Mouse (Mus musculus): ENCODE data around the gene Opcml.

Gene Opcml

DNA sequence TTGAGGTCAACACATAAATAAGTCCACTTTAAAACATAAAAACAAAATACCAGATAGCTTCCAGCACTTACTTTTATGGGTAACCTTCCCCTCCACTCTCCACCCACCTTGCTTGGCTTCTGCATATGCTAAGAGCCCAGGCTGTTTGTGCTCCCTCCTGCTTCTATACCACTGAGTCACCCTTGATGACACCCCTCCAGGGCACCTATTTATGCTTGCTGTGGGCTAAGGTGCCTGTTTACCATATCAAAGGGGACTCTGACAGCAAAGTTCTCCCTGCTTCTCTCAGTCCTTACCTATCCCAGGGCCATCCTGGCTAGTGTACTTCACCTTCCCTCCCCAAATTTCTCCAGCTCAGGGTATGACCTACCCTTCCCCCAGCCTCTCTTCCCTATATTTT lies 824.9 kb downstream of the Opcml start:
- in situ Hi-C loops (cut with MboI, MseI): no loop called here

DNA sequence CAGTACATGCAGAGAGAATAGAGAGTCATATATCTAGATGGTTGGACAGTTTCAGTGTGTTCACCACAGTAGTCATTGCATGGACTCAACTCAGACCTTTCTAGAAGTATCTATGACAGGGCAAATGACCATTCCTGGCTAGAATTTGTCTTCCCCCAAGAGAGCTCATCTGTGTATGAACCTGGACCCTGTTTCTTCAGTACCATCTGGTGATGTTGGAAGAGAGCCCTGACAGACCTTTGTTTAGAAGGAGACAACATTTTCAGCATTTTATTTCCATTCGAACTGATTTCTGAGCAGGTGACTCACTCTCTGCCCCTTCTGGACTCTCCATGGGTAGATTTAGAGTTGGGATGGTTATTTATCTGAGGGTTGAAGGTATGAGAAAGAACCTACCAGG lies 827.1 kb downstream of the Opcml start:
- in situ Hi-C loops (cut with MboI, MseI): no loop called here

DNA sequence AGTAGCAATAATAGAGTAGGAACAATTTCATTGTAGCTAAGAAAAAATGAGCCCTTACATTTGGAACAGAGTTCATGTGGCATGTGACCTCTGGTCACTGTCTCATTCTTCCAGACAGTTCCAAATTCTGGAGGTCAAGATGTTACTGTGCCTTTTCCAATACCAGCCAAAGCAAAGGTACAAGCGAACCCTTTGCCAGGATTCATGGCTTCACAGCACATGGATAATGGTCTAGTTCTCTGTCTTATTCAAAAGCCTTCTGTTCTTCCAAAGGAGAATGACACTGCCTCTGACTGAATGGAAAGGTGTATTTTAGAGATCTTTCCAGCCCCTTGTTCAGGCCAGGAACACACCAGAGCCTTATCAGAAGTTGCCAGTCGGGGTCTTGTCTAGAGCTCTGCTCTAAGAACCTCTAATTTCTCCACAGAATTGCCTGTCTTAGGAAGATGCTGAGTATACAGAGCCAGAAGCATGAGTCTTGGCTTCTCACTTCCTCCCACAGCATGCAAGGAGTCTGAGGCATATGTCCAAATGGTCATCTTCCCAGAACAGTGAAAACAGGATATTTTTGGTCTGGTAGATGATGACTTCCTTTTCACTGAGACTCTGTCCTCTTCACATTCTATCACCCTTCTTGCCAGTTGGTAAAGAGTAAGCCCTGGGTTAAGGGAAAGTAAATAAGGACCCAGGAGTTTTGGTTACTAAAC lies 827.8 kb downstream of the Opcml start:
- in situ Hi-C loops (cut with MboI, MseI): no loop called here

DNA sequence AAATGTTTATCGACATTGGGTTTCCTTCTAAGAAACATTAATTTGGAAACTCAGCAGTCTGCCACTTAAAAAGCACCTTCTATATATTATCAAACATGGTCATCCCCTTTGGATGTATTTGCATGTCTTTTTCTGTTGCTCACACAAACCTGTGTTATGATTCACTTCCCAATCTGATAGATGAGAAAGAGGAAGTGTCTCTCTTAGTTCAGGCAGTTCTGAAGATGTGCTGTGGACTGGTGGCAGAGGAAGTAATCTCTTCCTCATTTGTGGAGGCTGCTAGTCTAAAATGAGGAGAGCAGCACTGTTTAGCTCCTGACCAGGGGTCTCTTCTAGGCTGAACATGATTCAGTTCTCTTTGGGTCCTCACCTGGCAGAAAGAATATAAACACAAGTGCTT lies 831.4 kb downstream of the Opcml start:
- in situ Hi-C loops (cut with MboI, MseI): no loop called here

DNA sequence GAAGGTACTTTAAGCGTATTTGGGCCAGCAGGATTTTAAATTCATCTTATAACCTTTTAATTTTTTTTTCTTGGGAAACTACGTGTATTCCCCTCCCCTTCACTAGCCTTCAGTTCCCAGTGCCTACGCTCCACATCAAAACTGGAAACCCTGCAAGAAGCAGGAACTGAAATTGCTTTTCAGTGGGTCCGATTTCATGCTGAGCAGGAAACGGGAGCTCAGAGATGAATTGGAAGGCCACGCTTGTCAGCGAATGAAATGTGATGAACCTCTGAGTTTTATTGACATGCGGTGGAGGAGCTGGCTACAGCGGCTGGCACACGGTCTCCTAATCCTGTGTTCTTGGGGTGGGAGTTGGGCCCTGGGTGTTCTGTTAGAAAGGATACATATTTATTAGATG lies 834.3 kb downstream of the Opcml start:
- in situ Hi-C loops (cut with MboI, MseI): no loop called here

DNA sequence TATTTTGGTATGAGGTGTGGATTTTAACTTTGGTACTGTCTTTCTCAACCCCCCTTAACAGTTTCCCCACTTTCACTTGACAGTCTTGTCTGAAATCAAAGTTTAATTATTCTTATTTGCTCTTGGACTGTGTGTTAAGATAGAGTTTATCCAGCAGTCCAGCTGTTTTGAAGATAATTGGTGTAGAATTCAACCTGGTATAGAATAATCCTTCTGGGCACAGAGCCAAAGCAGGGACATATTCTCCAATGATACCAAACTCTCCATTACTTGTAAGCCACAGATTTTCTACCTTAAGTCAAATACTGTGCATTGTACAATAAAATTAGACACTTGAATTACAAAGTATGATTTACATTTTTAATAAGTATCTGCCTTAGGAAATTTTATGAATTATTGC lies 852.2 kb downstream of the Opcml start:
- in situ Hi-C loops (cut with MboI, MseI): no loop called here

DNA sequence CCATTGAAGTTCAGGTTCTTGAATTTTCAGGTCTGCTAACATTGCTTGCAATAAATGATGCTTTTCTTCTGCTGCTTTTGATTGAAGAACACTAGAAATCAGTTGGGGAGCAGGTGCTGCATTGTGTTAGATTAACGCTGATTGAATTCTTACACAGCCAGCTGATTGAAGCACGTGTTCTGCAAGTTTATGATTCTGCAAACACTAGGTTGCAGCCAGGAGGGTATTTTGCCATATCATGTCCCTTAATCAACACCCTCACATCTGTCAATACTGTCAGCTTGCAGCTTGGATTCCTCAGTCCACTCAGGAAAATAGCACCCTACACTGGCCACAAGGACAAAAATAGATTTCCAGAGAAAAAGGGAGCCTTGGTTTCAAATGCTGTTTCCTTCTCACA lies 853.5 kb downstream of the Opcml start:
- in situ Hi-C loops (cut with MboI, MseI): no loop called here

DNA sequence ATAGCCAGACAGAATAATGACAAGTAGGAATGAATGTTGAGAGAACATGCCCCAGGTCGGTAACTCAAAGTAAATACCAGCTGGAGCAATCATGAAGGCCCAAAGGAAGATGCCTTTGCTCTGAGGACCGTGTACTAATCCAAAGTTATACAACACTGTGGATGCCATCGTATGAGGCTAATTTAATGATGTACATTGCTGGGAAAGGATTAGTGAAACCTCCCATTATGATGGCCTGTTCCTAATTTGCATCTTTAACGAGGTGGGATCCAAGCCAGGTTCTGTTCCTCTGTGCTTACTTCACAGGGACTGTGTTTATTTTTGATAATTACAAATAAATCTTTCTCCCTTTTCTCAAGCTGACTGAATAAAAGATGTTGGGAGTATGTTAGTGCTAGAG lies 859.5 kb downstream of the Opcml start:
- in situ Hi-C loops (cut with MboI, MseI): no loop called here

DNA sequence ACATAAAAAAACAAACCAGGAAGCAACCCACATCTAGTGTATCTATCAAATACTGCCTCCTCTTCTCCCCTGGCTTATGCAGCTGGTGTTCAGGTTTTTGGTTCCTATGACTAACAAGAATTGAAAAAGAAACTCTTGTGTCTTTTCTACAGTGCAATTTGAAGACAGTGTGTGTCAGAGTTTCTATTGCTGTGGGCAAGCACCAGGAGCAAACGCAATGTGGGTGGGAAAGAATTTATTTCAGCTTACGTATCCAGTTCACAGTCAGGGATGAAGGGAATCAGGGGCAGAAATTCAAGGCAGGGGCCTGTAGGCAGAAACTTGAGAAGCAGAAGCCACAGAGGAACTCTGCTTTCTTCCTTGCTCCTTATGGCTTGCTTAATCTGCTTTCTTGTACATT lies 869.4 kb downstream of the Opcml start:
- in situ Hi-C loops (cut with MboI, MseI): no loop called here

DNA sequence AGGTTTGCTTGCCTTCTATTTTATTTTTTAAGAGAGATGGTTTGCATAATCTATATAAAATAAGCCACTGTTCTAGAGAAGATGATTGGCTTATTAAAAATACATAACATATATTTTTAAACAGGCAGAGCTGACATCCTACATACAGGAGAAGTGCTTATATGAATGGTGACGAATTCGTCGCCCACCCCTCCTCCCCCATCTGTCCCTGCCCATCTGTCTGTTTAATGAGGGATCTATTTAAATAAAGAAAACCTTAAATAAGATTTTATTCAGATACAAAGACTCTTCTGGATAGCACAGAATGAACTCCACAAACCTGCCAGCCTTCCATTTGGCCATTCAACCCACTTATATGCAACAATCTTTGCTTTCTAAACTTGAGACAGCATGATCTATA lies 872.3 kb downstream of the Opcml start:
- in situ Hi-C loops (cut with MboI, MseI): no loop called here

DNA sequence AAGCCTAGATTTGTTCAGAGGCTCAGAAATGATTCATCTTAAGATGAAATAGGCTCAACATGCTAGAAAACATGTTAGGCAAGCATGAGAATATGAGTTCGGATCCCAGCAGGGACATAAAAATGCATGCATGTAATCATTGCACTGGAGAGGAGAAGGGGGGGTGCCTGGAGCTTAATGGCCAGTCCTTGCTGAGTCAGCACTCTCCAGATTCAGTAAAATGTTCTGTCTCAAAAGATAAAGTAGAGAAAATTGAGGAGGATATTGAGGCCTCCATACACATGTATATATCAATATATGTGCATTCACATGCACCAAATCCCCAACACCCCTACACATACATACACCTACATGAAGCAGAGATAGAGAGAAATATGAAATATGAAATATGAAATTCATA lies 889.7 kb downstream of the Opcml start:
- in situ Hi-C loops (cut with MboI, MseI): no loop called here

DNA sequence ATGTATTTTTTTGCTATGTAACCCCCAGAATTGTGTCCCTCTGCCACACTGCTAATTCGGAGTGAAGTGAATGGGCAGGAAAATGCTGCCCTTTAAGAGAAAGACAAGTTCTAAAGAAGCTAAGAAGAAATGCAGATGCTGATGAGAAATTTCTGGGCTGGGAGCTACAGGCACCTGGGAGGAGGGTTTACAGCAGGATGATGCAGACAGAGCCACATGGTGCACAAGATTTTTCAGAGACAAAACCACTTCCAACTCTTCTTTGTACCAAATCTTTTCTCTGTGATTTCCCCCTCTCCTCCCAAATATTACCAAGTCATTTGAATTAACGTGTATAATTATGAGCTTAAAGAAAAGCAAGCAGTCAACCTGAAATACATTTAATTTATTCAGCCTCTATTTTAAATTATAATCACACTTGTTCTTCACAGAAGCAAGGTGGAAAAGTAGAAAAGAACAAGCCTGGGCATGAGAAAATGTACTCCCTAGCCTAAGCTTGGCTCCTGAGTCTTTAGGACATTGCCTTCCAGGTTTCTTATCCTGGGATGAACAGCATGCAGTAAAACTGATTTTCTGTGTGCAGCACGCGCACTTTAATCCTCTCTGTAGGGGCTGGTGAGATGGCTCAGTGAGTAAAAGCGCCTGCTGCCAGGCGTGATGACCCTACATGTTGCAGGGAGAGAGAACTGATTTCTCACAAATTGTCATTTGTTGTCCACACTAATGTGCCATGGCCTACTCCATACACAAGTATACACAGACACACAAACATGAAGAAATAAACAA lies 890.9 kb downstream of the Opcml start:
- in situ Hi-C loops (cut with MboI, MseI): no loop called here

DNA sequence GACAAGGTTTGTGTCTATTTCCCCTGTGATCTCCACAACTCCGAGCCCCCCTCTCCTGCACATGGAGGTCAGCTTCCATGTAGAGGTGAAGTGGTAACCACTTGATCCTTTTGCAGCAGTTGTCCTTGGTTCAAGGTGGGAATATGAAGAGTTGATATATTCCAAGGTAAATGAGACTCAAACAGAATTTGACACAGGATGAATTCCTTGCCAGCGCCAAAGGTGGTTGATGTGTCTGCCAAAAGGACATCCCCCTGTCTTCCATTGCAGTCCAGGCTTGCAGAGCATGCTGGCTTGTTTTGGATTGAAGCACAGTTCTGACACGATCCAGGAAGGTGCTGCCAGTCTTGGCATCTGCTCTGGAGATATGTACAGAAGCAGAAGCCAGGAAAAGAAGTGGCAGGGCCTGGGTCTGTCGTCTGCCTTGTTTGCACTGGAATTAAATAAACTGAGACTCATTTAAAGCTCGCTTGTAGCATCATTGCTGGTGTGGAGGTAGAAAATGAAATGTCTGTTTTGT lies 893.4 kb downstream of the Opcml start:
- in situ Hi-C loops (cut with MboI, MseI): no loop called here

DNA sequence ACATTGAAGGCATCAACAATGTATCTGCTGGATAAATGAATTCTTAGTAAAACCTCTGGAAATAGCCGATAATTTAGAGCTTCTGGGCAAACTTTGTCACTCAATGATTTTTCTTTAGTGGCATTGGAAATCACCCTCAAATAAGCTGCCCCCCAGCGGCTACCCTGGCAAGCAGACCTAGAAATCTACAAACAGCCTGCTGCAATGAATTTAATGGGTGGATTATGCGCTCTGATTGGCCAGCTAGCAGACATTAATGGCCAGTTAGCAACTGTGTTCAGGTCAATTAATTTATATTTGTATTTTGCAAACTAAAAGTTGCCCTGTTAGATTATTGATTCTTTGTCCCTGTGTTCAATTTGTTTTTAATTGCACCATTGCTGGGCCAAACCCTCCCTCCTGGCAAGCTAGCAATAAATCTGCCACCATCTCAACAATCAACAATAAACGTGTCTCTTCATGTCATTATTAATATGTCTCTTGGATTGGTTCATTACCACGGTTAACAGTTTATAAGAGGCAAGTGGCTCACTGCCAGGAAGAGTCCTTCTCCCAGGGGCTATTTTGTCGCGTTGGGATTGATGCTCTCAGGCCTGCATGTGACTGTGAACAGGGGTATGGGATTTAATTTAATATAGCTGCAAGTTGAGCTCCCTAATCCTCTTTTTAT lies 896.5 kb downstream of the Opcml start:
- in situ Hi-C loops (cut with MboI, MseI): no loop called here

DNA sequence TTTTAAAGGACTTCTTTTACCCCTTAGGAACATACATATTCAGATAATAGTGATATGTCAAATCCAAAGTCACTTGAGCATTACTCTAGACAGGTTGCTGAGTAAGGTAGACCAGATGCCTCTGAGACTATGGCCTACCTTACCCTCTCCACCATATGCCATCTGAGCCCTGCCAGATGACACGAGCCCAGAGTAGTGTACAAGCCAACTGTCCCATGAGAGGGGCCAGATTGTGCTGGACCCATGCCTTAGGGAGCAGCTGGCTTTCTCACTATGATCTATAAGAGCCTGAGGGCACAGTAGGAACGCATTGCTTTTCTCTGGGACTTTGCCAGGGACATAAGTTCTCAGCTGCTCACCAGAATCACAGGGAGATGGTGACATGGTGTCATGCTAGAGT lies 899.6 kb downstream of the Opcml start:
- in situ Hi-C loops (cut with MboI, MseI): no loop called here

DNA sequence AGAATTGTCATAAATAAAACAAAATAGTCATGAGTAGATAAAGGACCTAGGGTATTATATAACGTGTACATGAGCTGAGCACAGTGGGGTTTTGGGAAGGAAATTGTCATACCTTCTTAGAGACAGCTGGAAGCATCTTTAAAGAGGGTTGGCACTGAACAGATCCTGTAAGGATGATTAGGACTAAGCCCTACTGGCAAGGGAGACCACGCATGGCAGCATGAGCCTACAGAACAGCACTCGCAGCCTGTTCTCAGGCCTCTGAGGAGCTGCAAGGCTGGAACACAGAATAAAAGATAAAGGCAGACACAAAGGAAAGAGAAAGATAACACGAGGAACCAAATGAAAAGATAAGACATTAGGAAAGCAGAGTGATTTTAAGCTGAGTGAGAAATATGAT lies 915.2 kb downstream of the Opcml start:
- in situ Hi-C loops (cut with MboI, MseI): no loop called here

DNA sequence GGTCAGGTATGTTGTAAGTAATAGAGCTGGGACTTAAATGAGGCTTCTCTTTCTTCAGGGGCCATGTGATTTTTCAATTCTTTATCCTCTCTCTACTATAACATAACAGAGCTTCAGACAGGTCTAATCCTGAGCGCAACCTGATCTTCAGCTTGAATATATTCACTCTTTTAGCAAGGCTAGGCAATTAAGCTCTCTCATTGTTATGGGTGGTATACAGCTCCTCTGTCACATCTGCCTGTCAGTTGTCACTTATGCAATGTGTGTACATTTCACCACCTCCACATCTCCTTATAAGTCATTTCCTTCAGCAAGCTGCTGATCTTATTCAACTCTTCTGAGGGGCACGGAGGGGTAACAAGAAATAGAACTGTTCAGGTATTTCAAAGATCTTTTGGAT lies 924.0 kb downstream of the Opcml start:
- in situ Hi-C loops (cut with MboI, MseI): no loop called here

DNA sequence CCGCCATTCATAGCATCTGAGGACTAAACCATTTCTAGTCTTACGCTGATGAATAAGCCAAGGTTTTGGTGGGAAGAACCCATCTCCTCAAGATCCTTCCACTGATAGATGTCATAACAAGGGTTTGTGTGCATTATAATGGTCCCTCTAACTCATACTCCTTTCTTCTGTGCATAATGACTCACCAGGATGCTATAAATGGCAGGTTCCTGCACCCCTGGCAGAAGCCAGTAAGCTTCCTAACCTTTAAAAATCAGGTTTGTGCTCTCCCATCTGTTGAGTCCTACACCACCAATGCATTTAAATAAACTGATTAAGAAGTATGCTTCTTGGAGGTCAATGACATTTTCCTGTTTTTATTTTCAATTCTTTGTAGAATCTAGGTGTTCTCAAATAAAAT lies 929.6 kb downstream of the Opcml start:
- in situ Hi-C loops (cut with MboI, MseI): no loop called here

DNA sequence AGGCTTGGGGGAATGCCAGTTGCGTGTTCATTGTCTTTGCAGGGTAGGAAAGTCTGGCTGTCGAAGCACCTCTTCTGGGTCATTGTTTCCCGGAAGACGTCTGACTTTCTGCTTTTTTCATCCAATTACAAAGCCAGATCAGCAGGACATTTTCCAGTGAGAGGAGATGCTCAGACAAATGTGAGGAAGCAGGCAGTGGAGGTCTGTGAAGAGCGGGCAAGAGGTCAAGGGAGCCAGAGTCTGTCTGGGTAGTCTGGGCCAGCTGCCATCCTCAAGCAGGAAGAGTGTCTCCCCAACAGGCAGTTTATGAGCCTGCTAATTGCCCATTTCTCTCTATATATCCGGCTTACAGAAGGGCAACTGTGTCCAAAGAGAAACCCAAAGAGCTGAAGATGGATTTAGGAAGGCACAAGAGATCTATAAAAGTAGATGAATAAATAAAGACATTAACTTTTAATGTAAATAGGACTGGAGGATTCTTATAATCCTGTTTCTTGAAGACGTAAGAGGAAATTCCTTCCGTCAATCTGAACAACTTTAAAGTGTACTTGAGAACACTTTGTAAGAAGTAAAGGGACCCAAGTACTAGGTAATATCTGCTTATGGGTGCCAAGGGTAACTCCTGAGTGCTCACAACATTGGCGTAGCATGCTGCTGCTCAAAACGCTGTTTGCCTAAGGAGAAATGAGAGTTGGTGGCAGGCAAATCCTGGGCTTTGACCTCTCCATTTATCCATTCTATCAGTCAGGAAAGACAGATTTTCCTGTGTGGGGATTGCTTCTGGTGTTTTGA lies 941.4 kb downstream of the Opcml start:
- in situ Hi-C loops (cut with MboI, MseI): no loop called here

DNA sequence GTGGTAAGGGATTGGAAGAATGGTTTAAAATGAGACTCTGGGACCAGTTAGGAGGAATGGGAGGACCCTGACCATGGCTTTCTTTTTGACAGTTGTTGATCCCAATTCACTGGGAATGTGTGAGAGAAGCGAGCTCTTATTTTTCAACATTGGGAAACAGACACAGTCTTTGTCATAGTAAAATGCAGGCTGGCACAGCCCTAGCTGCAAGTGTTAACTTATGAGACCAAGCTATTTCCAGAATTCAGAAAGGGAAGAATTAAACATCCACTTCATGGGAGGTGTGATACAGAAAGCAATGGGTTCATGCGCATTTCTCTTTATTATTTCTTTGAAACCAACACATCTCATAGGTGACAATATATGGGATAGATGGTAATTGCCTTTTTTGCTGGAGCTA lies 947.4 kb downstream of the Opcml start:
- in situ Hi-C loops (cut with MboI, MseI): no loop called here

DNA sequence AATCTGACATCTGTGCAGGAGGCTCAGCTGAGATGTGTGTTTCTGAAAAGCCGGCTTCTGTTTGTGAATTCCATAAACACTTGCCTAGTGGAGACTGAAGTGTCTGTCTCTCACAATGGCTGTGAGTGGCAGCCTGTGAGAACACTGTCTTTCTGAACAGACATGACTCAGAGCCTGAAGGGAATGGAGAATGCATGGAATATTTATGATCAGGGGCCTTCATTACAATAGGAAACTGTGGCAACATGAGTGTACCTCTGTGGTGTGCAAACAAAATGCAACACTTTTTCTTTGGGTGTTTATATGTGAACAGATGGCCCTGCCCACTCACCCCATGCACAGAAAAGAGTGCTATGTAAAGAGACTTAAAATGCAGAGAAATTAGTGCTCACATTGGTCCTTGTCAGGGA lies 947.9 kb downstream of the Opcml start:
- in situ Hi-C loops (cut with MboI, MseI): no loop called here

DNA sequence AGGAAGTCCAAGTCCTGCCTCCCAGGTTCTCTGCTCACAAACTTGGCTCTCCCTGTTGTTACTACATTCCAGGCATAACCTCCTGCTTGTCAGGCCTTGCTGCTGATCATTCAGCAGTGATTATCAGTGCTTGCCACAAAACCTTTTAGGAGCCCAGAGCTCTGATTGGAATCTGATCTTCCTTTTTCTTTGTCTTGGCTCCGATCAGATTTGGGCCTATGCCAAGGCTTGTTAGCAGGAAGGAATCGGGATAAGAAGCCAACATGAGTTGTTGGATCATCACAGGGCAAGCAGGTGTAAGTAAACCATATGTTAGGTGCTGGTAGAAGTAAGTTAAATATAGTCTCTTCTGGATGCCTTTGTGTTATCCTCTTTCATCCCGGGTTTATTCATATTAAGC lies 954.2 kb downstream of the Opcml start:
- in situ Hi-C loops (cut with MboI, MseI): no loop called here
